14 mouse cellular contexts compared by ENCODE assay signal in genomic region chr3:33098550-33099295, GRCm38 (mm10).
"Had no signal": no experiment of that assay in that cellular context is flagged by ENCODE, and none has a peak within 500 bp of the region (broad histone marks: within the 10 kb centered on the region; RNA-seq: fewer than 3 reads in every experiment).

No protein-coding gene starts in this region.

- DNase-seq: gastrocnemius, adult 2 months; gastrocnemius, postnatal 10 days; gastrocnemius, postnatal 25 days; heart, adult 2 months; heart, postnatal 14 days; heart, postnatal 4 days; kidney, adult 18-20 months; kidney, adult 8-10 months; kidney, postnatal 10 days; kidney, postnatal 25 days; kidney, postnatal 4 days; liver; liver, embryonic 13.5 days; liver, postnatal 0 days had no signal
